Mouse (Mus musculus): ENCODE data around the gene A030005L19Rik.
A peak's percentile ranks its signal among the peaks of the same experiment; 100 is the strongest.
"Not testable (repeated sequence)": the region's sequence is repeated elsewhere in the genome, so short reads cannot be mapped to it uniquely, and the experiment has no call there.

Gene A030005L19Rik

DNA sequence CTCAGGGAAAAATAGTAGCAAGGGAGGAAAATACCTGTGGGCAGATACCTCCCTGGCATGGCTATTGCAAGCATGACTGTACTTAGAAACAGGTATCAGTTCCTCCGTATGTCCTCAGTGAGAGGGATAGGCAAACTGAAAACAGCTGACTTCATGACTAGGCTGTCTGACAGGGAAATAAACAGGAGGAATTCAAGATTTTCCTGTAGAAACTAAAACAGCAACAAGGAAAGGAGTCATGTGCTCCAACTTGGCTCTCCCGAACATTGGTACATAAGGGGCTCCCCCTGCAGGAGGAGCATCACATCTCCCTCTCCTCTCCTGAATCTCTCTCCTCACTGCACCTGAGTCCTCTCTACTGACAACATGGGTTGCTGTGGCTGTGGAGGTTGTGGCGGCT is at the start of gene A030005L19Rik:
A030005L19Rik (plus strand) TSS at position 301 of the 400 bp plus-strand sequence.
- peak; percentile 22 for DNase-seq

DNA sequence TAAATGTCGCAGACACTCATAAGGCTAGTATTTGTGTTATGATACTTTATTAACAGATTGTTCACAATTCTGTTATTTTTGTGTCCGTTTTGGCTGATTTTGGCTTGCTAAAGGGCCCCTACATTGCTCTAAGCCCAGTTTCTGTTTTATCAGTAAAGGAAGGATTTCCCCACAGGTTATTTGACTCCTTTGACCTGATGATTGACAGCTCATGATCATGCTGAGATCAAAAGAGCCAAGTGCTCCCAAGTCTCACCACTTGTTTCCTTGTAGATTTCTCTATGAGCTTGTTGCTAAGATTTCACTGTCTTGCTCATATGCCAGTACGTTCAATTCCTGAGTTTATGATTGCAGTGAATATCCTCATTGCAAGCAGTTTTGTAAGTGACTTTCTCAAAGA is 42.9 kb upstream of the A030005L19Rik start:
- no peak for DNase-seq

DNA sequence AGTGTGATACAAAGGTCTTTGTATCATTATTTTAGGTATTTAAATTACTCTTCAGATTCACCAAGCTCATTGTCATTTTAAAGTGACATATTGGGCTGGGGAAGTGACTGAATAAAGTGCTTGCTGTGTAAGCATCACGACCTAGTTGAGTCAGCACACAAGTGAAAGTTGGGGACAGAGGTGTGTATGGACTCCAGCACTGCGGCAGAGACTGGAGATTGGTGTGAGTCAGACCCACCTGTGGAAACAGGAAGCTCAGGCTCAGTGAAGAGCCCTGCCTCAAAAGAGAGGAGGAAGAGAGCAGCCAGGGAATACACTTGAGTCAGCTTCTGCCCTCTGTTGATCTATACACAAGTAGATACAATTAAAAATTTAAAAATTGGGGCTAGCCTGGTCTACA is 34.0 kb upstream of the A030005L19Rik start:
- DNase-seq, result no peak

DNA sequence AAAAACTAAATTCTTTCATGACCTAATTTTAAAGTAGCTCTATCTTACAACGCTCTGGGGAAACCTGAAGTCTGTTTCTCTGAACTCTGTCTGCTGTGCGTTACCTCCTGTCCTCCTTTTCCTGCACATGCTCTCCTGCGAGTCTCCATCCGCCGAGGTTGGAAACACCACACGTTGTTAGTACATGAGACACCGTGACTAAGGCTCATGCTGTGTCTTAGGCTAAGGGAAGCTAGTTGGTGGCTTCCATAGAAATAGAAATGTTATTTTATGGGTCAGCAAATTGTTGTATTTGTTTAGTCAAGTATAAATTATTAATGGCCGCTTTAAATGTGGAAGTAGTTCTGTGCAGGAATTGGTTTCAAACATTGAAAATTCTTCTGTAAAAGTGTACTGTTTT is 32.9 kb upstream of the A030005L19Rik start:
- no peak for DNase-seq

- no peak for DNase-seq
These were observed 19.9 kb upstream of the A030005L19Rik start for GRCm38 (mm10) chr1:82893269-82893668.

DNA sequence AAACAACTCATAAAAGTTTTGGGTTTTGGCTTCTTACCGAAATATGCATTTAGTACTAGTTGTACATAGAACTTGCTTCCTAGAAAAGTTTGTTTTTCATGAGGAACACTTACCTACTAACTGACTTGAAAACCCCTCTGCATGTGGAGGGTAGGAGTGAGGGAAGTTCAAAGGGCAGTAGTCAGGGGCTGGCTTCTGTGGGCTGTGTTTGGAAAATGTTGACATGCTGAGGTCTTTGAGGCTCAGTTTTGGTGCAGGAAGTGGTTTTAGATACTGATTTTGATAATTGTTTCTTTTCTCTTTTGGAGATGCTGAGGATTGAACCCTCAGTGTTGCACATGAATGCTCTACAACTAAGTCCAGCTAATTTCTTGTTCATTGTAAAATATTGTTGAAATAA is 12.6 kb upstream of the A030005L19Rik start:
- DNase-seq, result no peak

DNA sequence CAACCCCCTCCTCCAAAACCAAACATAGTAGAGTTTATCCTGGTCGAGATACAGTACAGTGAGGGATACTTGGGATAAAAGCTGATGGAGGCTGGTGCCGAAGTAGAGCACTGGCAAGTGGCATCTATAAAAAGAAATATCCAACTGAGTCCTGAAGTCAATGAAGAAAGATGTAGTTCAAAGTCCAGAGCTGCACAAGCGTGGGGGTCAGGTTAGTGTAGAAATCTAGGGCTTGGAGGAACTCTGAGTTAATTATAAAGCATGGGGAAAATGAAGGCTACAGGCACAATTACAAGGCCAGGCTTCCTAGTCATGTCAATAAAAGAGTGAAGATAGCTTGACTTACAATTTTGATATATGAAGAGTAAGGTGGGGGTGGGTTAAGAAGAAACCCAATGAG is 11.9 kb upstream of the A030005L19Rik start:
- no peak for DNase-seq

GRCm38 (mm10) chr1:82905886-82906285 is 7.2 kb upstream of the A030005L19Rik start:
- DNase-seq, result no peak

- not testable (repeated sequence) for DNase-seq
These were observed 309 bp downstream of the A030005L19Rik start for GRCm38 (mm10) chr1:82913434-82913833.

GRCm38 (mm10) chr1:82924650-82925049 is 11.5 kb downstream of the A030005L19Rik start, which contains the start of gene A030014E15Rik:
Gene A030014E15Rik, plus strand, starts transcription at chr1:82924917.
- no peak for DNase-seq

DNA sequence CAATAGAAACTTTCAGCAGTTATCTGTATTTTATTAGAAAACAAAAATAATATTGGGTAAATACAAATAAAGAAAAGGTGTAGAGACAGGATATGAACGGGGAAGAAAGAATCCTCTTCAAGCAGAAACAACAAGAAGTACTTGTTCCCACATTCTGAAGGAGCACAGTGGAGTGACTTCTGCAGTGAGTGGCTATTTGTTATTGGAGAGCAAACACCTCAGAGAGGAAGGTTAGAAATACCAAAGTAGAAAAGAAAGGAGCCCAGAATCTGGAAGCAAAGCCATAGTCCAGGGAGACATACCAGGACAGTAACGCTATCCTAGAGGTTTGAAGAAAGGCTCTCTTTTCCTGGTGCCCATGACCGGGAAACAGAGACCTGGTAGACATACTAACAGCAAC is 17.4 kb downstream of the A030005L19Rik start:
- DNase-seq, result not testable (repeated sequence)

DNA sequence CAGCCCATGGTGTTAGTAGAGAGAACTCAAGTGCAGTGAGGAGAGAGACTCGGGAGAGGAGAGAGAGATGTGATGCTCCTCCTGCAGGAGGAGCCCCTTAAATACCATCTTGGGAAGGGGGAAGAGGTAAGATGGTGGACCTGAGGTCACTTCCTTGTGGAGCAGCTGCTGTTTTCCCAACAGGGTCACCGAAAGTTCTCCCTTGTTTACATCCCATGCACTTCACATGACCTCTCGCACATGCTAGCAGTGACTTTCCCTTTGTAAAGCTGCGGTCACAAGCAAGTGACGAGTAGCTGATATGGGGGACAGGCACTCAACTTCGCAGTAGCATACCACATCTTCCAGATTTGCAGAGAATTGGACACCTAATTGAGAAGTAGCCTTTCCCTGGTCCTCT is 18.2 kb downstream of the A030005L19Rik start, which contains the start of gene Gm6217:
Gm6217 (minus strand) TSS at position 74 of the 400 bp plus-strand sequence.
- not testable (repeated sequence) for DNase-seq

DNA sequence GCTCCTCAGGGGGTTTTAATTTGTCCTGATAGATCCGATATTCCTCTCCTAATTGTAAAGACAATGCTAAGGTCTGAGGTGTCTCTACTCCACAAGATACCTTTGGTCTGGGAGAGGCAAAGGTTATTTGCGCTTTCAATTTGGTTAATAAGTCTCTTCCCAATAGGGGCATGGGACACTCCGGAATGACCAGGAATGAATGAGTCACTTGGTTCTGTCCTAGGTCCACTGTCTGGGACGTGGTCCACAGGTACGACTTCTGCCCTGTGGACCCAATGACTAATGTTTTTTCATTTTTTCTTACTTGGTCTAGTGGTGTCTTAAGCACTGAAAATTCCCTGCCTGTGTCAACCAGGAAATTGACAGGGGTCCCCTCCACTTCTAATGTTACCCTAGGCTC is 25.5 kb downstream of the A030005L19Rik start:
- no peak for DNase-seq

GRCm38 (mm10) chr1:82942505-82942904 is 29.4 kb downstream of the A030005L19Rik start:
- DNase-seq, result not testable (repeated sequence)

DNA sequence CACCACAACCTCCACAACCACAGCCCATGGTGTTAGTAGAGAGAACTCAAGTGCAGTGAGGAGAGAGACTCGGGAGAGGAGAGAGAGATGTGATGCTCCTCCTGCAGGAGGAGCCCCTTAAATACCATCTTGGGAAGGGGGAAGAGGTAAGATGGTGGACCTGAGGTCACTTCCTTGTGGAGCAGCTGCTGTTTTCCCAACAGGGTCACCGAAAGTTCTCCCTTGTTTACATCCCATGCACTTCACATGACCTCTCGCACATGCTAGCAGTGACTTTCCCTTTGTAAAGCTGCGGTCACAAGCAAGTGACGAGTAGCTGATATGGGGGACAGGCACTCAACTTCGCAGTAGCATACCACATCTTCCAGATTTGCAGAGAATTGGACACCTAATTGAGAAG is 30.2 kb downstream of the A030005L19Rik start, which contains the start of gene A030003K21Rik:
A030003K21Rik (minus strand) TSS at position 94 of the 400 bp plus-strand sequence.
- DNase-seq, result not testable (repeated sequence)

- not testable (repeated sequence) for DNase-seq
These were observed 32.9 kb downstream of the A030005L19Rik start for GRCm38 (mm10) chr1:82946029-82946428.

GRCm38 (mm10) chr1:82948601-82949000 is 35.5 kb downstream of the A030005L19Rik start:
- DNase-seq, result no peak

DNA sequence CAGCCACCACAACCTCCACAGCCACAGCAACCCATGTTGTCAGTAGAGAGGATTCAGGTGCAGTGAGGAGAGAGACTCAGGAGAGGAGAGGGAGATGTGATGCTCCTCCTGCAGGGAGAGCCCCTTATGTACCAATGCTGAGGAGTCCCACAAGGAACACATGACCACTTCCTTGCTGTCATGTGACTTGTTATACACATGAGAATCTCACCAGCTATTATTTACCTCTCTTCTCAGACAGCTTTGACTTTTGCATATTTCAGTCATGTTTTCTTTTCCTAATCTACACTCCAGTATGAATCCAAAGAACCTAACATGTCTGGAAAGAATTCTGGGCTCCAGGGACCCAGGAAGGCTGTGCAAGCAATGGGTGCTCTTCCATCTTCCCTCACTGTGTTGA is 42.8 kb downstream of the A030005L19Rik start, which contains the start of gene Gm7544:
Gm7544 (minus strand) TSS at position 101 of the 400 bp plus-strand sequence.
- DNase-seq, result not testable (repeated sequence)

DNA sequence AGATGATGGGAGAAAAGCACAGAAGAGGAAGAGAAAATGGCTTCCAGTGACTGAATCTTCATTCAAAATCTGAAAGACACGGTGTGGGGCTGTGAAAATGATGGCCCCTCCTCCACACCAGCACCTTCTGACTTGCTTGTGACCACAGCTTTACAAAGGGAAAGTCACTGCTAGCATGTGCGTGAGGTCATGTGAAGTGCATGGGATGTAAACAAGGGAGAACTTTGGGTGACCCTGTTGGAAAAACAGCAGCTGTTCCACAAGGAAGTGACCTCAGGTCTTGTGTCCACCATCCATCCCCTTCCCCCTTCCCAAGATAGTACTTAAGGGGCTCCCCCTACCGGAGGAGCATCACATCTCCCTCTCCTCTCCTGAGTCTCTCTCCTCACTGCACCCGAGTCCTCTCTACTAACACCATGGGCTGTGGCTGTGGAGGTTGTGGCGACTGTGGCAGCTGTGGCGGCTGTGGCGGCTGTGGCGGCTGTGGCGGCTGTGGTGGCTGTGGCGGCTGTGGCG is 46.8 kb downstream of the A030005L19Rik start, which contains the start of gene Gm47955:
Gm47955 (plus strand) TSS at position 417 of the 516 bp plus-strand sequence.
- no peak for DNase-seq
